ENCODE assay signal across 41 mouse cellular contexts in genomic region chr13:60745358-60745757, GRCm38 (mm10). TPM values are rescaled to one million over a fixed set of nuclear protein-coding genes. Genes with fewer than 3 reads are reported as not detected.
DNase-seq lines count a peak whose midpoint lies in the region; ATAC-seq lines count a peak whose summit lies in the region.
"Had no signal": no experiment of that assay in that cellular context is flagged by ENCODE, and none has a peak within 500 bp of the region (broad histone marks: within the 10 kb centered on the region; RNA-seq: fewer than 3 reads in every experiment).

No protein-coding gene starts in this region.

- no peak overlapping the region for H3K4me3 ChIP-seq in liver, embryonic 13.5 days (replicated peaks)
- H3K4me3 ChIP-seq: forebrain, embryonic 10.5 days; forebrain, embryonic 15.5 days; heart, embryonic 13.5 days; hindbrain, embryonic 15.5 days; kidney, embryonic 15.5 days; limb, embryonic 12.5 days; midbrain, embryonic 13.5 days had no signal

- H3K4me2 ChIP-seq in liver, embryonic 13.5 days = peak overlapping the region; percentile 45
- H3K4me2 ChIP-seq: forebrain, embryonic 15.5 days; heart, embryonic 13.5 days; hindbrain, embryonic 15.5 days; kidney, embryonic 15.5 days; limb, embryonic 12.5 days; midbrain, embryonic 13.5 days had no signal

- peak; percentile 94 for DNase-seq in MEL-GATA-1-ER (ENCODE audit: extremely low read depth, low read depth)
- peak; percentile 68 for DNase-seq in c-Kit-positive CD71-positive TER-119-negative erythroid progenitor cells, embryonic 14.5 days (ENCODE audit: low read depth)
- peak; percentile 61 for DNase-seq in liver, embryonic 13.5 days
- DNase-seq in ovary, adult 18-20 months (ENCODE audit: low spot score) = no peak
- no peak for DNase-seq in cerebellum, adult 9-10 months
- DNase-seq: adrenal gland, postnatal 10 days; B cell, adult 2 months; cerebellum, adult 2 months; cerebellum, postnatal 25 days; gastrocnemius, postnatal 10 days; heart, postnatal 10 days; kidney, adult 18-20 months; kidney, postnatal 25 days; lung, adult 18-20 months; retina, postnatal 1 day; right cerebral cortex, postnatal 14 days; thymus, adult 18-20 months; thymus, postnatal 25 days had no signal

- no peaks in the 10 kb centered on the region for H3K9me3 ChIP-seq in liver, embryonic 13.5 days (replicated peaks)
- H3K9me3 ChIP-seq: forebrain, embryonic 10.5 days; forebrain, embryonic 15.5 days; heart, embryonic 13.5 days; hindbrain, embryonic 15.5 days; kidney, embryonic 15.5 days; limb, embryonic 12.5 days; midbrain, embryonic 13.5 days had no signal

- ATAC-seq in liver, embryonic 13.5 days (ENCODE audit: low read depth) = peak; percentile 81
- ATAC-seq in megakaryocyte progenitor cell, adult 5-6 weeks (replicated peaks; ENCODE audit: poor library complexity) = 0 out of 2 replicates have a peak, but pooled peaks have one; percentile 5
- no peak for ATAC-seq in inflammation-experienced regulatory T-cells, adult 6 months
- ATAC-seq: forebrain, embryonic 15.5 days; lung, postnatal 0 days; midbrain, embryonic 13.5 days had no signal

- H3K27me3 ChIP-seq in liver, embryonic 13.5 days = no peaks in the 10 kb centered on the region
- H3K27me3 ChIP-seq: forebrain, embryonic 15.5 days; heart, embryonic 13.5 days; hindbrain, embryonic 15.5 days; kidney, embryonic 15.5 days; limb, embryonic 12.5 days; midbrain, embryonic 13.5 days had no signal

- peaks cover 24% of the 10 kb centered on the region for H3K36me3 ChIP-seq in liver, embryonic 13.5 days

- peaks cover 58% of the 10 kb centered on the region for H3K4me1 ChIP-seq in liver, embryonic 13.5 days (replicated peaks)
- H3K4me1 ChIP-seq: limb, embryonic 12.5 days had no signal

- 29% methylated on average over 12 of the region's 12 CpGs for WGBS in liver, embryonic 13.5 days (ENCODE audit: insufficient replicate concordance)

- H3K9ac ChIP-seq in liver, embryonic 13.5 days = no peak overlapping the region
- H3K9ac ChIP-seq: forebrain, embryonic 15.5 days; heart, embryonic 13.5 days; hindbrain, embryonic 15.5 days; kidney, embryonic 15.5 days; limb, embryonic 12.5 days; midbrain, embryonic 13.5 days had no signal

- peak overlapping the region; percentile 84 for H3K27ac ChIP-seq in liver, embryonic 13.5 days
- H3K27ac ChIP-seq: forebrain, embryonic 10.5 days; forebrain, embryonic 15.5 days; heart, embryonic 13.5 days; hindbrain, embryonic 15.5 days; kidney, embryonic 15.5 days; limb, embryonic 12.5 days; midbrain, embryonic 13.5 days had no signal

RNA-seq across cellular contexts. Expression of gene BC051665, which starts 40.8 kb away (rescaled TPM):
- not detected in 2 replicates for polyA plus RNA-seq in liver, embryonic 13.5 days (2015; fragmentation: Nextera tagmentation; extraction: Ambion mirVana)
- not detected in 2 replicates for total RNA-seq in megakaryocyte progenitor cell, adult 5-6 weeks (2015)
- total RNA-seq in megakaryocyte progenitor cell, adult 5-6 weeks (2017) = not detected in 2 replicates
- polyA plus RNA-seq in inflammation-experienced regulatory T-cells, adult 6 months (2017; shearing (Covaris generic)) = not detected
- total RNA-seq: adrenal gland, postnatal 10 days; gastrocnemius, postnatal 10 days; heart, adult 8-10 months; heart, postnatal 10 days; hematopoietic stem cell, adult 5-6 weeks; layer of hippocampus, adult 18-20 months; layer of hippocampus, postnatal 10 days; left cerebral cortex, adult 18-20 months; left cerebral cortex, postnatal 25 days; monocyte, adult 5-6 weeks had no signal
- polyA plus RNA-seq: cerebellum, adult 2 months; embryonic facial prominence, embryonic 11.5 days; forebrain, embryonic 10.5 days; forebrain, embryonic 15.5 days; gonadal fat pad, adult 2 months; heart, embryonic 13.5 days; hindbrain, embryonic 15.5 days; intestine, embryonic 14.5 days; kidney, embryonic 15.5 days; limb, embryonic 12.5 days; lung, postnatal 0 days; midbrain, embryonic 13.5 days; neural tube, embryonic 14.5 days; small intestine, adult 2 months; stomach, embryonic 16.5 days had no signal

RNA-seq across cellular contexts. Expression of gene Ctsll3, which starts 57.3 kb away (rescaled TPM):
- polyA plus RNA-seq in liver, embryonic 13.5 days (2015; fragmentation: Nextera tagmentation; extraction: Ambion mirVana) = not detected in 2 replicates
- total RNA-seq in megakaryocyte progenitor cell, adult 5-6 weeks (2015) = not detected in 2 replicates
- total RNA-seq in megakaryocyte progenitor cell, adult 5-6 weeks (2017) = not detected in 2 replicates
- polyA plus RNA-seq in inflammation-experienced regulatory T-cells, adult 6 months (2017; shearing (Covaris generic)) = not detected
- total RNA-seq: adrenal gland, postnatal 10 days; gastrocnemius, postnatal 10 days; heart, adult 8-10 months; heart, postnatal 10 days; hematopoietic stem cell, adult 5-6 weeks; layer of hippocampus, adult 18-20 months; layer of hippocampus, postnatal 10 days; left cerebral cortex, adult 18-20 months; left cerebral cortex, postnatal 25 days; monocyte, adult 5-6 weeks had no signal
- polyA plus RNA-seq: cerebellum, adult 2 months; embryonic facial prominence, embryonic 11.5 days; forebrain, embryonic 10.5 days; forebrain, embryonic 15.5 days; gonadal fat pad, adult 2 months; heart, embryonic 13.5 days; hindbrain, embryonic 15.5 days; intestine, embryonic 14.5 days; kidney, embryonic 15.5 days; limb, embryonic 12.5 days; lung, postnatal 0 days; midbrain, embryonic 13.5 days; neural tube, embryonic 14.5 days; small intestine, adult 2 months; stomach, embryonic 16.5 days had no signal

Comparison
In these comparisons a context has a peak if more than half of its experiments do, and no peak if none do; other contexts are left out.
1. DNase-seq: peak in MEL-GATA-1-ER (single experiment), c-Kit-positive CD71-positive TER-119-negative erythroid progenitor cells, embryonic 14.5 days (single experiment) and liver, embryonic 13.5 days (single experiment); none in ovary, adult 18-20 months (single experiment) and cerebellum, adult 9-10 months (single experiment).